Mouse (Mus musculus) splenic B cell, adult 2 months (primary cell): ENCODE results near the gene Ctcf.

ENCODE experiments used
- DNase-seq: peaks from one replicate; pipeline ENCODE4 v3.0.0-alpha.2; 2011; ENCODE audit warnings: low read depth, low spot score
- H3K27me3 ChIP-seq: 2 replicates; pipeline ENCODE4 v1.6.1; 2012; ENCODE audit warnings: mild to moderate bottlenecking, low read length, moderate library complexity, mixed read lengths; ENCODE audit not compliant: control insufficient read depth, poor library complexity, insufficient read depth, severe bottlenecking
- H3K36me3 ChIP-seq: 2 replicates; pipeline ENCODE4 v1.6.1; 2012; ENCODE audit warnings: mild to moderate bottlenecking, low read length, moderate library complexity, mixed read lengths; ENCODE audit not compliant: control insufficient read depth, poor library complexity, insufficient read depth, severe bottlenecking

Gene Ctcf

DNA sequence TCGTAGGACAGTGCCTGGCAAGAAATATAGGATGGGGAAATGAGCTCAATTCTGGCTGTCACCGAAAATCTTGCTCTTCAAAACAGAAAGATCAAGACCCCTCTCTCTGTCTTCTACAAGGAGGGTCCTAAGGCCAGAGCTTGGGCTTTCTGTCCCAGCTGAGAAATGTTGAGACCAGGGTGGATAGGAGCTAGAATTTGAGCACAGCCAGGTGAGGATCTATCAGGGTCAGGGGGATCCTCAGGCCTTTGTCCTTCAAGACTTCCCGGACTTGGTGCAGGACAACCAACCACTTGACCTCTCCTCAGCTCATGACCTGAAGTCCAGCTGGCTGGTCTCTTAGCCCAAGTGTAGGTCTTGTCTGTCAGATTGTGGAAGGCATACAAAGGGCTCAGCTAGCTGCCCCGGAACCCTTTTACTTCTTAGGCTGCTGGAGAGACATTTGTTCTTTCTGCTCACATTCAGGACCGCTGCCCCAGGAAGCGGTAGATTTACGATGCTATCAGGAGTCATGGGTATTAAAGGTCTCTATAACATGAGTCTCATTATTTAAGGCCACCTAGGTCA lies 12.6 kb upstream of the Ctcf start:
- Histone ChIP-seq H3K36me3 (no peaks in the 10 kb centered on the region), H3K27me3 (no peaks in the 10 kb centered on the region)
- DNase-seq, result no peak

DNA sequence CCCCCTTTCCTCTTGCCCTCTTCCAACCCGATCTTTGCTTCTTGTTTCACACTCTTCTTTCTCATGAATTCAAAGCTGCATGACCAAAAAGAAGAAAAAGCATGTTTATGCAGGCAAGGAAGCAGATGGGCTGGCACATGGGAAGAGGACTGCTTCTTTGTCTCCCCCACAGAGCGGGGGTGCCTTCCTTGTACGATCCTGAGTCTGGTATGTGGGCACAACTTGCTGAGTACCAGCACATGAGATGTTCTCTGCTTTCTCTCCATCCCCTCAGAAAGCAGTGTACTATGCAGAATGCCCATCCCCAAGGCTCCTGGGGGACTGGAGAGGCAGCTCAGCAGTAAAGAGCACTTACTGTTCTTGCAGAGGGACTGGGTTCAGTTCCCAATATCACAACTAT lies 12.0 kb upstream of the Ctcf start:
- no peaks in the 10 kb centered on the region for H3K36me3 ChIP-seq
- no peaks in the 10 kb centered on the region for H3K27me3 ChIP-seq
- DNase-seq, result no peak

DNA sequence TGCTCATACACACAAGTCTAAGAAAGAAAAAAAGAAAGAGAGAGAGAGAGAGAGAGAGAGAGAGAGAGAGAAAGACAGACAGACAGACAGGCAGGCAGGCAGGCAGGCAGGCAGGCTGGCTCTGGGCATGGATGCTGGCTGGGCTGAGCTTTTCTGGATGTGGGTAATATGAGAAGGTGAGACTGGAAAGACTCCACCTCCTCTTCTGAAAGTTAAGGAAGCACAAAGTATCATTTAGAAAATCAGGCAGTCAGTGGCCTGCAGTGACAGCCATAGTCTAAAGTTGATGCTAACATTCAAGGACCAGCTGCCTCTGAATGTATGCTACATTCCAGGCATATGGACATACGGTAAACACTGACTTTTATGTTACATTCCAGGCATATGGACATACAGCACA lies 11.5 kb upstream of the Ctcf start:
- Histone ChIP-seq H3K27me3 (no peaks in the 10 kb centered on the region), H3K36me3 (no peaks in the 10 kb centered on the region)
- no peak for DNase-seq

DNA sequence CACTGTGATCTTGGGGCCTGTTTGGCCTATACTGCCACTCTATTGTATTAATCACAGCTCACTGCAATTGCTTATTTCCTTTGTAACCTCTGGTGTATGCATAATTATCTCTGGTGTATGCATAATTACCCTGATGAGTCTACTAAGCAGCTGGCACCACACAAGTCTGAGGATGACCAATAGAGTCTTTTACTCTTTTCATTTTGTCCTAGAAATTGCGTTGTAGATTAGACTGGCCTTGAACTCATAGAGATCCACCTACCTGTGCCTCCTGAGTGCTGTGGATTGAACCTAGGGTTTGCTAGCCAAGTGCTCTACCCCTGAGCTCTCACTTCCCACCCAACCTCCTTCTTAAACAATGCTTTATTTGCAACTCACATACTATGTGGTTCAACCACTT lies 10.3 kb upstream of the Ctcf start:
- Histone ChIP-seq H3K27me3 (no peaks in the 10 kb centered on the region), H3K36me3 (no peaks in the 10 kb centered on the region)
- DNase-seq, result no peak

DNA sequence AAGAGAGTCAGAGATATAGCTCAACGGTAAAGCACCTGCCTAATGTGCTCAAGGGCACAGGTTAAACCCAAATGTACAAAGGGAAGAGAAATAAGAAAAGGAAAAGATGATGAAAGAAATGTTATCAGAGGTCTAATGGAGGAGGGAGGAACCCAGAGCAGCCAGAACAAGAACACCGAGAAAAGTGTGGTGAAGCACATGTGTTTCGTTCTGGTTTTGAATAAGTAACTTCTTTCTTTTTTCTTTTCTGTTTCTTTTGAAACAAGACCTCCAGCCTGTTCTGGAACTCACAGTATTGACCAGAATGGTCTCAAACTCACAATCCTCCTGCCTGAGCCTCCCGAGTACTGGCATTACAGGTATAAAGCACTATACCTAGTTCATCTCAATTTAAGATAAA lies 7.0 kb upstream of the Ctcf start:
- H3K27me3 ChIP-seq, result no peaks in the 10 kb centered on the region
- DNase-seq, result no peak
- no peaks in the 10 kb centered on the region for H3K36me3 ChIP-seq

- Histone ChIP-seq H3K27me3 (no peaks in the 10 kb centered on the region), H3K36me3 (no peaks in the 10 kb centered on the region)
- DNase-seq, result peak; percentile 35
These were observed 1.5 kb upstream of the Ctcf start for GRCm38 (mm10) chr8:105634771-105635458.

DNA sequence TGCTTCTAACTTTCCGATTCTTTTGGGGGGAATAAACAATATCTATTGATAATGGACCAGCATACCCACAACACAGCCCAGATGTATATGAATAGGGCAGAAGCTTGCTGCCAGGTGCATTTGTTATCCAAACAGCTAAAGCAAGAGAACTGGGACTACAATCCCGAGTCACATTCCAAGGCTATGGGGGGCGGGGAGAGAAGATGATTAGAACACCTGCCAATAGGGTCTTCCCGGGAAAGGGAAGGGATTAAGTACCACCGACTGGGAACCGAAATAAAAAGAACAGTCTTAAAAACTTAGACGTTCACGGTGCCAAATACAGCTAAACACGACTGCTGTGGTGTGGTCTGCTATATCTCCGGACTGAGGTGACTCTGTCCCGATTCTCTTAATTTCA lies 887 bp upstream of the Ctcf start:
- DNase-seq, result no peak
- Histone ChIP-seq H3K27me3 (no peaks in the 10 kb centered on the region), H3K36me3 (no peaks in the 10 kb centered on the region)

DNA sequence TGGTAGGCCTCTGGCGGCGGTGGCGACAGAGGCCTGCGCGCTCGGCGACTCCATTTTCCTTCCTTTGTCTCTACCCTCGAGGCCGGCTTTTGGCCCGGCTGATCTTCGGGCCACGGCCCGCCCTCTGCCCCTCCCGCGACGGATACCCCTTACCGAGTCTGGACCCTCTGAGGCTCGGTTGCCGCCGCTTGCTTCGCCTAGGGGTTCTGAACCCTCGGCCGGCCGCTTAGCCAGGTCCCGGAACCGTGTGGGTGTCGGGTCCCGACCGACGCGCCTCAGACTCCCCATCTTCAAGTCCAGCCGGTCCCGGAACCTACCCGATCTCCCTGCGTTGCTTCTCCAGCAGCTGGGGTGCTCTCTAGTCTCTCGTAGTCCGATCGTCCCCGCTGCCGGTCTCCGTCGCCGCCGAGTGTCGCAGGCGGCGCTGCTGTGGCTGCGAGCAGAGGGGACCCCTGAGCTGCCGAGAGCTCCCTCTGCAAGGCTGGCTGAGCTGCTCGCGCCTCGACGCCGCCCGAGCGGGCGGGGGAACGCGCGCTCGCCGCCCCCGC lies 669 bp downstream of the Ctcf start, which contains the start of gene Agrp:
Gene Agrp, minus strand, starts transcription at position 431 of the 548 bp plus-strand sequence.
- peak; percentile 61 for DNase-seq
- no peaks in the 10 kb centered on the region for H3K27me3 ChIP-seq
- no peaks in the 10 kb centered on the region for H3K36me3 ChIP-seq

GRCm38 (mm10) chr8:105637601-105638041 lies 1.3 kb downstream of the Ctcf start:
- Histone ChIP-seq H3K36me3 (no peaks in the 10 kb centered on the region), H3K27me3 (no peaks in the 10 kb centered on the region)
- peak; percentile 26 for DNase-seq

DNA sequence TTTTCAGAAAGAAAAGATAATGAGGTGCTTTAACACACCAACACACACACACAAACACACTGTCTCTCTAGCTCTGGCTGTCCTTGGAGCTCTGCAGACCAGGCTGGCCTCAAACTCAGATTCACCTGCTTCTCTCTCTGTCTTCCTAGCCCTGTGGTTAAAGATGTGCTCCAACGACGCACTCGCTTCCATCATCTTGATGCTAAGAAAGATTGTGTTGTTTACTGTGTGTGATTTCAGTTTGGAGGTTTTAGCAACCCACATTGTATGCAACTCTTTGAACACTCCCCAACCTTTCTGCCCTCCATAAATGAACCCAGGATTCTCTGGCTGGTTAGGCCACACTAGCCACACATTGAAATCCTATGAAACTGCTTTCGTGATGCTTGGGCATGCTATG lies 2.1 kb downstream of the Ctcf start:
- no peak for DNase-seq
- H3K36me3 ChIP-seq, result peaks cover 2% of the 10 kb centered on the region; the same call in 1 of the 2 replicates
- H3K27me3 ChIP-seq, result no peaks in the 10 kb centered on the region

DNA sequence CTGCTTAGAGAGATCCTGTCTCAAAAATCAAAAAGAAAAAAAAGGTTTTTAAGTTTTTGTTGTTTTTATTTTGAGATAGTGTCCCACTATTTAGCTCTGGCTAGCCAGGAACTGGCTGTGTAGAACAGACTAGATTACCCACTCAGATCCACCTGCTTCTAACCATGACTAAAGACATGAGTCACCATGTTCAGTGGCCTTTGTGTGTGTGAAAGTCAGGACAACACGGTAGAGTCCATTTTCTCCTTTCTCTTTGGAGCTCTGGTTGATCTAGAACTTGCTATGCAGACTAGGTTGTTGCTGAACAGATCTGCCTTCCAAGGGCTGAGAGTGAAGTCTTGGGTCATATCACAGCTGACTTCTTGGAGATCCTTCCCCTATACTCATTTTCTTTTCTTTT lies 3.5 kb downstream of the Ctcf start:
- Histone ChIP-seq H3K36me3 (peaks cover 7% of the 10 kb centered on the region; the same call in 1 of the 2 replicates), H3K27me3 (no peaks in the 10 kb centered on the region)
- DNase-seq, result no peak

- DNase-seq, result no peak
- H3K36me3 ChIP-seq, result peaks cover 7% of the 10 kb centered on the region
- H3K27me3 ChIP-seq, result no peaks in the 10 kb centered on the region
These were observed 4.1 kb downstream of the Ctcf start for GRCm38 (mm10) chr8:105640511-105640910.

DNA sequence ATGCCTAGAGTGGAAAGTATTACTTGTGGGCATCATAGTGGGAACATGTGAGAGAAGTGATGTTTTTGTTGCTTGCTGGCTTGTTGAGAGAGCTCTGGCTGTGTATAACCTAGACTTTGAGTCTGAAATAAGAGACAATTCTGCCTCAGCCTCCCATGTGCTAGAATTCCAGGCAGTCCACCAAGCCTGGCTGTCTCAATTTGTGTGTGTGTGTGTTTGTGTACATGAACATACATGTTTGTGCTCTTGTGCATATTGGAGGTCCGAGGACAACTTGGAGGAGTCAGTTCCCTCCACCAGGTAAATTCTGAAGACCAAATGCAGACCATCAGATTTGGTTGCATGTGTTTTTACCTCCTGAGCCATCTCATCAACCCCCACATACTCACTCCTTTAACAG lies 8.8 kb downstream of the Ctcf start:
- no peak for DNase-seq
- H3K36me3 ChIP-seq, result peaks cover 9% of the 10 kb centered on the region

DNA sequence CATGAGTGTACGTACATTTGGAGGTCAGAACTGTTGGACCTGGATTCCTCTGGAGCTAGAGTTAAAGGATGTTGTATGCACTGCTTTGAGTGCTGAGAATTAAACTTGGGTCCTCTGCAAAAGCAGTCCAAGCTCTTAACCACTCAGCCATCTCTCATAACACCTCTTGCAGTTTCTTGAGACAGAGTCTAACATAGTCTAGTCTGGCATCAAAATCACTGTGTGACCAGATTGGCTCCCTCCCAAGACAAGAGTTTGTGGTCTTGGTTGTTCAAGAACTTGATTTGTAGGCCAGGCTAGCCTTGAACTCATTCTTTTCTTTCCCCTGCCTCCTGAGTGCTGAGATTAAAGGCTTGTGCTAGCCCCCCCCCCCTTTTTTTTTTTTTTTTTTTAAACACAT lies 12.6 kb downstream of the Ctcf start:
- H3K27me3 ChIP-seq, result no peaks in the 10 kb centered on the region
- H3K36me3 ChIP-seq, result peaks cover 7% of the 10 kb centered on the region
- DNase-seq, result no peak

More for the DNA sequence above, 8.8 kb downstream of the Ctcf start:
- no peaks in the 10 kb centered on the region for H3K27me3 ChIP-seq

DNA sequence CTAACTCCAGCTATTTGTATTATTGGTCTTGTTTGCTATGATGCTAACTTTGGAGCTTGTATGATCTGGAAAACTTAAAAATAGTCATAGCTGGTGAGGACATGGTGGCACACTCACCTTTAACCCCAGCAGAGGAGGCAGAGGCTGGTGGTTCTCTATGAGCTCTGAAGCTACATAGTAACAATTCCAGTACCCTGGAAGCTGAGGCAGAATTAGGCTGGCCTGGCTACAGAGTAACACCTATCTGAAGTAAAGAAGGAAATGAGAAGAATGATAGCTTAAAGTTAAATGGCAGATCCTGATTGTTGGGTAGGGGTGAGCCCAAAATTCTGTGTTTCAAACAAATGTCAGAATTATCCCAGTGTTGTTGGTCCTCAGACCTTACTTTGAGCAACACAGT lies 21.3 kb downstream of the Ctcf start:
- Histone ChIP-seq H3K27me3 (no peaks in the 10 kb centered on the region), H3K36me3 (peaks cover 7% of the 10 kb centered on the region)
- DNase-seq, result no peak
